Mouse (Mus musculus) kidney, adult 18-20 months (tissue): ENCODE measurements around the gene Yod1.

Experiments used
- DNase-seq: peaks from one replicate; pipeline ENCODE4 v3.0.0; 2021

The Yod1 gene

GRCm38 (mm10) chr1:130732706-130733658, 15.9 kb downstream of the Yod1 start:
- no peak for DNase-seq

DNA sequence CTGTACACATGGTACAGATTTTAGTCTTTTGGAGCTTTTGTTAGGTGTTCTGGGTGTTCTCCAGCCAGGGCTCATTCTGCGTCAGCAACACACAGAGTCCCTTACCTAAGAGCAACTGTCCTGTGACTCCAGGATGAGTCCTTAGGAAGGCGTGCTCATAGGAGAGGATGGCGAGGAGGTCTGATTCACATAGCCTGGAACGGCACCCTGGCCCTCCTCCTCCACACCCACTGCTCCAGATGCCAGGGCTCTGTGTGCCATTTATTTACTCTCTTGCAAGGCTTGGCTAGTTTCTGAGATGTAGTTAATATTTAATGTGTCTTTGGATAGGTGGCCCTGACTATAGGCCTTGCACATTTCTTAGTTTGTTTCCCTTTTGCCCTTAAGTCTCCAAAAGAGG, 16.5 kb downstream of the Yod1 start:
- DNase-seq, result peak; percentile 76

DNA sequence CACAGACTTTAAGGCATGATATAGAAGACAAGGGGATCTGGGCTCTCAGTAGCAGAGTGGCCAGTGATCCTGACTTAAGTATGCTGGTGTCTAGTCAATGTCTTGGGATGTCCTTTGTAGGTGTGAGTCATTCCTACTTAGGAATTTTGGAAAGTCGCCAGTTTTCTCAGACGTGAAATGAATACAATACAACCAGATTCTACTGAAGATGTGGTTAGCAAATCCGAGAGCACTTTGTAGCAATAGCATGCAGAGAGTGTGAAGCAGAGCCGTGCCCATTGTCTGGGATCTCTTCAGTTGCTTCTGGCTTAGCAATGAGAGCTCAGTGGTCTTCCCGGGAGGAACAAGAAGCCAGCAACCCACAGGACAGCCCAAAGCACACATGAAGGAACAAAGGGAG, 17.3 kb downstream of the Yod1 start:
- peak; percentile 32 for DNase-seq

- DNase-seq, result no peak
Measured at GRCm38 (mm10) chr1:130734852-130735251, 17.7 kb downstream of the Yod1 start.

DNA sequence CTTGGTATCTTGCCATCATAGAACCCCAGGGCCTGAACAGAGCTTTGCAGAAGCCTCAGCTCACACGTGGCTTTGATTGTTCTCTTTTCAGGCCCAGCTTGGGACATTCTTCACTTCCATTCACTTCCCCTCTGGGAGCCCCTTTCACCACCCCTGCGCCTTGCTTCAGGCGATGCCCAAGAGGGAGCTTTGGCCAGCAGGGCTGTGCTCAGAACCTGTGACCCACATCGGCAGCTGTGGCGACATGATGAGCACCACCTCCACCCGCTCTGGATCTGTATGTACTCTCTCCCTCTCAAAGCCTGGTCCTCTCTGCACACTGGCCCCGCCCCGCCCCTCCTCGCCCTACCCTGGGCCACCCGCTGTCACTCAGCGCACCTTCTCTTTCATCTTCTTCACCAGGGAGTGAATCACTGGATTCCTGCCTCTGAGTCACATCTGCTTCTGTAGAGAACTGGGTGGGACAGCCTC, 20.3 kb downstream of the Yod1 start:
- no peak for DNase-seq

- DNase-seq, result no peak
Measured at GRCm38 (mm10) chr1:130737916-130738315, 20.8 kb downstream of the Yod1 start.

DNA sequence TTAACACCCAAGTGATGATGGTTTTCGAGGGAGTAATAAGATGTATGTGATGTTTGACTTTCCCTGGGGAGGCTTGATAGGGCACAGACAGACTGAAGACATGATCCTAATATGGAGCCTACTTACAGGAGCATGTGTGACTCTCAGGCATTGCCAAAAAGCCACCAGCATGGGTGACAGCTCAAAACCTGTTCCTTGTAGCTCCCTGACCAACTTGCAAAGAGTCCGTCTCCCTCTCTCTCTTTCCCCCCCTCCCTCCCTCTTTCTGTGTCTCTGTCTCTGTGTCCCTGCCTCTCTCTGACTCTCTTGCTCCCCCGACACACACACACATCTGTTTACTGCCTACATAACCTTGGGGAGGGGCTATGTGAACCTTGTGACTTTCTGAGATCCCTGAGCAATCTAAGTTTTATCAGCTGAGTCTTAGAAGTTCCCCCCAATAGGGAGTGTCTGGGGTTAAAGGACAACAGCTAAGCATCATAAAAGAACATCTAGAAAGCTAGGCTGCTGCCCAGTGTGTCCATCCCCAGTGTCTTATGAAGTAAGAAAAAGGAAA, 21.5 kb downstream of the Yod1 start:
- no peak for DNase-seq

DNA sequence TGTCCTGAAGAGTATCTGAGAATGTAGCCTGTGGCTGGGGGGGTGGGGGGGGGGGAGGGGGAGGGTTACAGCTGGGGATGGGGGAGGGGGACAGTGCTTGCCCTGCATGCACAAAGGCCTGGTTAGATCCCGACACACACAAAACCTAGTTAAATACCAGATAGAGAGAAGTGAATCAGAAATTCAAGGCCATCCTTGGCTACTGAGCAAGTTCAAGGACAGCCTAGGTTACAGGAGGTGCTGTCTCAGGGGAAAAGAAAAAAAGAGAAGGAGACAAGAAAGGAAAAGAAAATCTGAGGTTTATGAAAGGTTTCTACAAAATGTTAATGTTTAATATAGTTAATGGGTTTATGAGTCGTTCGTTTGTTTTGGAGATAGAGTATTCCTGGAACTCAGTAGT, 22.5 kb downstream of the Yod1 start:
- no peak for DNase-seq

DNA sequence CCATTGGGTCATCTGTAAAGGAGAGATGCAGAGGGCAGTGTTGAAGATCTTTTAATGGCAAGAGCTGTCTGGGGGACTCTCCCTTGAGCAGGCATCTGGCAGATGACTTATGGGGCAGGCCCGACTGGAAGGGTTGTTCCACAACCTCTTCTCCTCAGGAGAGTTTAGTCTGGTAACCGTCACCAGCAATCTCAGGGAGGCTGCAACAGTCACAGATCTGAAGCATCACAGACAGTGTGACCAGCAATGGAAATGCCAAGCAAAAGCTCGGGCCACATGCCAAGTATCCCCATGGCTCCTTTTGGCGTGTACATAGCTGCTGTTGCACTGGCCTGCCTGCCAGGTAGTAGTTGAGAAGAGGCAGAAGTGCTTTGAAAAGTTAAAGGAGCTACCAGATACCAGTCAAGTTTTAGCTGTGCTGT, 23.1 kb downstream of the Yod1 start:
- DNase-seq, result no peak

DNA sequence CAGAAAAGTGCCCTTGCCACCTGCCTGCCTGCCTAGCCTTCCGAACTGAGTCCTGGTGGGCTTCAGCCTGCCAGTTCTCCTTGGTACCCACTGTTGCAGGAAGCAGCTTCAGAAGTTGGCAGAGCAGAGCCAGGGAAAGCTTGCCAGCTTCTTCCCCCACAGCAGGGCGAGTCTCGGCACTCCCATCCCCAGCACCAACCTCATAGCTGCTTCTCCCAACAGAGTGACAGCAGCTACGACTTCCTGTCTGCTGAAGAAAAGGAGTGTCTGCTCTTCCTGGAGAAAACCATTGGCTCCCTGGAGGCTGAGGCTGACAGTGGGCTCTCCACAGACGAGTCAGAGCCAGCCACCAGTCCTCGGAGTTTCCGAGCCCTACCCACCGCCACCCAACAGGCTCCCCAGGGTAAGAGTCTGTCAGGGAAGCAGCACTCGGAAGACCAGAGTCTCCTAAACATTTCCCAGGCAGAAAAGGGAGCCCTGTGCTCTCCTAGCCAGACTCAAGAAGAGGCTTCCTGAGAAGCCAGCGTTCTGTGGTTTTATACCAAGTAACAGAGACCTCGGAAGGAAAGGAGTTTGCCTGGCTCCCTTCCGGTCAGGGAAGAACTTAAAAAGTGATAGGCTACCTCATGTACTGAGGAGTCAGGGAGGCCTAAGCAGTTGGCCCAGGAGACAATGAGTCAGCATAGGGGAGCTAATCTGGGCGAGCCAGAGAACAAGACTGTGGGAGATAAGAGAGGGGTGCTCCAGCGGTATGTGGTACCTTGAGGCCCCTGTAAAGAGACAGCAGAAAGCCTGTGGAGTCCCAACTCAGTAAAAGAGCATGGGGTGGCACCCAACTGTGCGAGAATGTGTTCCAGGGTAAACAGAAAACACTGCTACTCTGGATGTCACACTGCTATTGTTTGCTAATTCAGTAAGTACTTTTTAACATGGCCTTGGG, 23.9 kb downstream of the Yod1 start:
- no peak for DNase-seq

GRCm38 (mm10) chr1:130742201-130742600, 25.1 kb downstream of the Yod1 start:
- DNase-seq, result no peak

DNA sequence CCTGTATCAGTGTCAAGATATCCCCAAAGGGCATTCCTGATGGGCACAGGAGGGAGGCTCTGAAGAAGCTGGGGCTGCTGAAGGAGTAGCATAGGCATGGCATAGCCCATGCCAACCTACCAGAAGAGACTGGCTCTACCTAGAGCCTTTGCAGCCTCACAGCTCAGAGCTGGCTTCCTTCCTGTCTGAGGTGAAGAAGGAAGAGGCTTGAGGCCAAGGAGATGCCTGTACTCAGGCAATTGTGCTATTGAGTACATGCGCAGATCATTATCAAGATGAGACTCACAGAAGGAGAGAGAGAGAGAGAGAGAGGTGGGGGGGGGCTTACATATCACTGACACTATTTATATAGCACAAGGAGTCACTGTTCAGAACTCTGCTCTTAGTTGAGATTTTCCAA, 26.6 kb downstream of the Yod1 start:
- DNase-seq, result no peak

DNA sequence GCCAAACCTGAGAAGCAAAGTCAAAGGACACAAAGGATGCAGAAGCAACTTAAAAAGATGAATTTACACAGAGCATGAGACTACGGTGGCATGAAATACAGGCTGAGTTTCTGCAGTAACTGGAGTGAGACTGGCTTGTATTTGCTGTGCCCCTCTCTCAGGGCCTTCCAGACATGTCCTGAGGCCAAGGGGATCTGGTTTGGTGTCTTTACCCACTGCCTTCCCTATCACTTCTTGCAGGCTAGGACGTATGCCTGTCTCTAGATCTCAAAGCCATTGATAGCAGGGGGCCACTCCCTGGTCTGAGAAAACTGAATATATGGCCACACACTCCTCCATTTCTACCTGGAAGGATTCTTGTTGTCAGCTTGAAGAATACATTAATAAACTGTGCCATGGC, 27.1 kb downstream of the Yod1 start:
- DNase-seq, result no peak

- no peak for DNase-seq
Measured at GRCm38 (mm10) chr1:130744961-130745360, 27.8 kb downstream of the Yod1 start.

DNA sequence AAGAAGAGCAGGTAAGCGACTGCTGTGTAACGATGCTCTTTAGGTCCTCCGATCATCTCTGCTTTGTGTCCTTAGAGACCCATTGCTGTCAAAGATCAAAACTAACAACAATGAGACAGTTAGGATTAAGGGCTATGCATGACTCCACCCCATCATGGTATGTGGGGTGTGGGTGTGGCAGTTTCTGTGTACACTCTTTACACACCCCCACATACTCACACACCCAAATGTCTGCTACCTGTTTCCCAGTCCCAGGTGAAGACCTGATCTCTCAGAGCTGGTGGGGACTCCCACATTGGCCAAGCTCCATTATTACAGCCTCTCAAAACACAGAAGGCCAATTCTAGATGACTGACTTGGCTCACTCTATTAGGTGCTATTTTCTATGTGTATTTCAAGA, 28.5 kb downstream of the Yod1 start:
- no peak for DNase-seq

DNA sequence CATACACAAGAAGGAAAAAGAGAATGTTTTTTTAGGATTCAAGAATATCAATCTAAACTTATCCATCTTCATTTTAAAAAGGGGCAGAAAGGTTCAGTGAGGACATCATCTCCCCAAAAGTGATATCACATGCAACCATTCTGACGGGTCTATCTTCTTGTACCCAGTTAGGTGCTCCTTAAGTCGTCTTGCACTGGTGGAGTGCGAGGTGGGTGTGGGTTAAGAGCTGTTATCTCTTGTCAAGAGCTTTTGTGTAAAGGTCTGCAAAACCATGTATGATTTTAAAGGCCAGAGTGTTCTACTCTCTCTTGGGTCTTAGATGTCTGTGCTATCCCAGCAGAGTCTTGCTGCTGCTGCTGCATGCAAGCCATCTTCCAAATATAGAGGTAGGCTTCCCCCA, 29.7 kb downstream of the Yod1 start:
- no peak for DNase-seq

DNA sequence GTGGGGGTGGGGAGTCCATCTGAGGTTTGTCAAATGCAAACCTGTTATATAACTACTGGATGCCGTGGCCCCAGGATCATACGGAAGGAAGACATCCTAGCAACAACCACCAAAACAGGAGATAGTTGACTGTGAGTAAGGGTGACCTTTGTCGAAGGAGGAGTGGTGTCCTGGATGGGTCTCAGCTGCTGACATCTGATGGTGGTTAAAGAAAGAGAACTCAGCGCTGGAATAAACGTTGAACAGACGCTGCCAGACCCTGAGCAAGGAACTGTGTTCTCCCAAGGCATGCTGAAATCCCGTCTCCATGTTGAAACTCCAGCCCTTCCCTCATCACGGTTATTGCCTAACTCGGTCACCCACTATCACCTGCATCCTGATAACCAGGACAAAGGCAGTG, 42.6 kb downstream of the Yod1 start:
- no peak for DNase-seq

DNA sequence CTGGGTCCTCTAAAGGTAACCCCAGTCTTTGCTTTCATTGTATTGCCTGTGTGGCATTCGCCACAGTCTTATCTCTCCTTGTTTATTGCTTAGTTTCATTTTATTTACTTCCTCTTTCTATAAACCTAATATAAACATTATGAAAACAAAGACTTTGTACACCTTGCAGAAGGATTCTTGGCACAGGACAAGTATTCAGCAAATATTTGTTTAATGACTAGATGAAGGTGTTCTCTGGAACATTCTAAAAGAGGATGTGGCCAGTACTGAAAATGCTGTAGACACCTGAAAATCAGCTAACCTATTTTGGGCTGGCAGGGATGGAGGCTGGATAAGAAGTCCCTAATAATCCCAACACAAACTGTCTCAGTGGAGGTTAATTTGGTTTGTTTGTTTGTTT, 44.5 kb downstream of the Yod1 start:
- DNase-seq, result no peak

DNA sequence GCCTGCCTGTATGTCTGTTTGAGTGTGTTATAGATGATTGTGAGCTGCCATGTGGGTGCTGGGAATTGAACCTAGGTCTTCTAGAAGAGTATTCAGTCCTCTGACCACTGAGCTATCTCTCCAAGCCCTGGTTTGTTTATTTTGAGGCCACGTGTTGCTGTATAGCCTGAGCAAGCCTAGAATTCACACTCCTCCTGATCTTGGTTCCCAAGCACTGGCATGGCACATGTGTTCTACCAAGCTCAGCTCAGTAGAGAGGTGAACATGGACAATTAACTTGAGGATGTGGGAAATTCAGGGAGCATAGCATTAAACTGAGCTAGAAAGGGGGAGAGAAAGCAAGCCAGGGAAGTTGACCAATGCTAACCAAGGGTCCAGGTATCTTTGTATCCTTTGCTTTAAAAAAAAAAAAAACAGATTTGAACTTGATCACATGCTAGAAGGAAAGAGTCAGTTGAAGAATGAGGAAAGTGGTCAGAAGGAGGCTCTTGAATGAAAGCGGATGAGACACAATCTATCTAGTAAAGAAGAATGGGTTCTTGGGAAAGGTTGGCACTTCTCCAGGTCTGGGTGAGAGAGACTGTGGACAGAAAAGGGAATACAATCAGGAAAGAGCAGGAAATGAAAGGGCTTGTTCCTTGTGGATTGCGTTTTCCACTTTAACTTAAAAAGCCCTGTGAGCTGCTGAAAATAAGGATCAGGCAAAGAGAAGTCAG, 45.1 kb downstream of the Yod1 start:
- DNase-seq, result no peak

- DNase-seq, result no peak
Measured at GRCm38 (mm10) chr1:130764027-130764461, 46.9 kb downstream of the Yod1 start.

DNA sequence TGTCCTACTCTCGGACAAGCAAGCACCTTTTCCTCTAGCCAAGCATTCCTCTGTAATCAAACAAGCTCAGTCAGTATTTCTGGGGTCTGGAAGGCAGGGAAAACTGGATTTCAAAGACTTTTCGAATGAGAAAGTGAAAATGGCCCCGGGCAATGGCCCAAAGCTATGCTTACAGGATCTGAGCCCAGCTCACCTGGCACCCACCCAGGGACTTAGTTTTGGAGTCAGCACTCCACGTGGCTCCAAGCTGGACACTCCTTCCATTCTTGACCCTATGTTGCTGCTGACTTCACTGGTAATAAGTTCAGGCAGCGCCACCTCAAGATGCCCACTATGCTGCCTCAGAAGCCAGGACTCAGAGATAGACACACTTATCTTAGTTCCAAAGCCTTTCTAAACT, 49.9 kb downstream of the Yod1 start:
- DNase-seq, result no peak

- no peak for DNase-seq
Measured at GRCm38 (mm10) chr1:130769925-130770324, 52.8 kb downstream of the Yod1 start.

GRCm38 (mm10) chr1:130770487-130770886, 53.4 kb downstream of the Yod1 start:
- no peak for DNase-seq
